Mouse (Mus musculus): Measurements from ENCODE around the gene Tpm1. TPM values are rescaled to one million over a fixed set of nuclear protein-coding genes. Genes with fewer than 3 reads are reported as not detected.

Tpm1 gene
- polyA plus RNA-seq, 1 experiment from 2014 or later: 2,990 TPM

GRCm38 (mm10) chr9:66988198-66988887, 60.9 kb downstream of the Tpm1 start:
- Histone ChIP-seq H3K9me3 (no peaks in the 10 kb centered on the region), H3K4me3 (no peak overlapping the region), H3K27ac (peak overlapping the region; percentile 63; the same call in 1 of the 2 replicates), H3K36me3 (no peaks in the 10 kb centered on the region), H3K27me3 (ENCODE audit: insufficient read depth, poor library complexity, severe bottlenecking) (no peaks in the 10 kb centered on the region), H3K4me1 (peaks cover 38% of the 10 kb centered on the region)
- 59% methylated on average over 11 of the region's 11 CpGs for WGBS
- no peak for DNase-seq (ENCODE audit: low spot score)

DNA sequence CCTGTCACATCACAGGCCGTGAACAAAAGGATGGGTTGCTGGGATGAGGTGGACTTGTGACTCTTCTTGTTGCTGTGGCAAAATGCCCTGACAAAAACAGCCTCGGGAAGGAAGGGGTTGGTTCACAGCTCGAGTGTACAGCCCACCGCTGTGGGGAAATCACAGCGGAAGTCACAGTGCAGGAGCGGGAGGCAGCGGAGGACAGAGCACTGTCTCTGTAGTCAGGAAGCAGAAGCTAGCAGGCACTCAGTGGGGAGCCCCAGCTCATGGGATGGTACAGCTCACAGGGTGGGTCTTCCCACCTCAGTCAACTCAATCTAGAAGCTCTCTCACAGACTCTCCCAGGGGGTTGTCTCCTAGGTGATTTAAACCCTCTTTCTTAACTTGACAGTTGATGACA, 63.8 kb downstream of the Tpm1 start:
- H3K4me1 ChIP-seq: peaks cover 19% of the 10 kb centered on the region
- H3K9me3 ChIP-seq: no peaks in the 10 kb centered on the region
- WGBS: 80% methylated on average over 7 of the region's 7 CpGs
- H3K27ac ChIP-seq: no peak overlapping the region
- DNase-seq (ENCODE audit: low spot score): no peak
- H3K27me3 ChIP-seq (ENCODE audit: insufficient read depth, poor library complexity, severe bottlenecking): no peaks in the 10 kb centered on the region
- H3K36me3 ChIP-seq: no peaks in the 10 kb centered on the region
- no peak overlapping the region for H3K4me3 ChIP-seq

DNA sequence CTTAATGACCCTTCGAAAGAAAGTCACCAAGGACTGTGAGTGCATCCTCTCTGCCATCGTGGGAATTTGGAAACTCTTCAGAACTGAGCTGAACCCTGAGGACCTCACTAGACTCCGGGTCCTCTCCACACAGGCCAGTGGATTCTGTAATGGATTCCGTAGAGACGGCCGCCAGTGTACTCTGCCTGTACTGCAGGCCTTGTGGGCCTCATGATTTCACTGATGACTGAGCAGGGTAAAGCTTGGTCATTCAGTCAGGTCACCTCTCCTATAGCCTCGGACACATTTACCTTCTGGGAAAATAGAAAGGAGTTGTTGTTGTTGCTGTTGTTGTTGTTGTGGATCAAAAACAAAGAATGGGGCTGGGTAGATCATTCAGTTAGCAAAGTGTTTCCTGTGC, 67.1 kb downstream of the Tpm1 start:
- Histone ChIP-seq H3K4me1 (no peaks in the 10 kb centered on the region; the same call in 1 of the 2 replicates), H3K36me3 (no peaks in the 10 kb centered on the region), H3K4me3 (no peak overlapping the region), H3K27ac (no peak overlapping the region), H3K27me3 (ENCODE audit: insufficient read depth, poor library complexity, severe bottlenecking) (no peaks in the 10 kb centered on the region), H3K9me3 (no peaks in the 10 kb centered on the region)
- 79% methylated on average over 7 of the region's 7 CpGs for WGBS
- DNase-seq (ENCODE audit: low spot score): no peak

DNA sequence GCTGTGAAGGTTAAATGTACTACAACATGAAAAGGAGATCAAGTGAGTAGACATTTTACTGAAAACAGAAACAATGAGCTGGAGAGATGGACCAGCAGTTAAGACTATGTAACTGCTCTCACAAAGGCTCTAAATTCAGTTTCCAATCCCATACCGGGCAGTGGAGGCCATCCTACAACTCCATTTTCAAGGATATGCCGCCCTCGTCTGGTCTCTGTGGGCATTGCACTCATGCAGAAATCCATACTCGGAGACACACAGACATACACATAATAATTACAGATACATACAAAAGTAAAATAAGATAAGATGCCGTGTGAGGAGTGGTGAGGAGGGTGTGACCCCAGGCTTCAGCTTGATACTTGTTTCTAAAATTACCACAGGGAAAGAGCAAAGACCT, 68.7 kb downstream of the Tpm1 start:
- peak; percentile 83 for DNase-seq (ENCODE audit: low spot score)
- Histone ChIP-seq H3K27me3 (ENCODE audit: insufficient read depth, poor library complexity, severe bottlenecking) (no peaks in the 10 kb centered on the region), H3K27ac (no peak overlapping the region), H3K9me3 (no peaks in the 10 kb centered on the region), H3K4me1 (peaks cover 5% of the 10 kb centered on the region), H3K36me3 (no peaks in the 10 kb centered on the region), H3K4me3 (no peak overlapping the region)
- WGBS: 7% methylated on average over 5 of the region's 5 CpGs

DNA sequence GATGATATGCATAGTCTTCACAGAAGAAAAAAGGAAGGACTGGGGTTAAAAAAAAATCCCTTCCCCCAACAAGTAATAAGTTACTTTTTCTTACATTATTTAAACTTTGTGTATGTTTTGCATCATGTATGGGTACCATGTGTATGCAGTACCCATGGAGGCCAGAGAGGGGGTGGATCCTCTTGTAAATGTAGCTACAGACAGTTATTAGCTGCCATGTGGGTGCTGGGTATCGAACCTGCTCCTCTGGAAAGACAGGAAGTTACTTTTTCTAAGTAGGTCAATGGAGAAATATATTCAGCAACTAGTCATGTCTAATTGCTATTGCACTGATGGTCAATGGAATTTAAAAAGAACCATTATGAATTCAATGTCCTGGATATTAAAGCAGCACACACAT, 70.7 kb downstream of the Tpm1 start:
- no peak overlapping the region for H3K27ac ChIP-seq
- peaks cover 5% of the 10 kb centered on the region for H3K4me1 ChIP-seq
- no peaks in the 10 kb centered on the region for H3K36me3 ChIP-seq
- H3K4me3 ChIP-seq: no peak overlapping the region
- H3K27me3 ChIP-seq (ENCODE audit: insufficient read depth, poor library complexity, severe bottlenecking): no peaks in the 10 kb centered on the region
- no peak for DNase-seq (ENCODE audit: low spot score)
- no peaks in the 10 kb centered on the region for H3K9me3 ChIP-seq
- WGBS: 90% methylated on average over 1 of the region's 1 CpGs

GRCm38 (mm10) chr9:66977982-66978381, 71.2 kb downstream of the Tpm1 start:
- DNase-seq (ENCODE audit: low spot score): peak; percentile 35
- no peaks in the 10 kb centered on the region for H3K27me3 ChIP-seq (ENCODE audit: insufficient read depth, poor library complexity, severe bottlenecking)
- no peaks in the 10 kb centered on the region for H3K36me3 ChIP-seq
- 82% methylated on average over 1 of the region's 1 CpGs for WGBS
- H3K9me3 ChIP-seq: no peaks in the 10 kb centered on the region
- no peak overlapping the region for H3K4me3 ChIP-seq
- peaks cover 5% of the 10 kb centered on the region for H3K4me1 ChIP-seq
- no peak overlapping the region for H3K27ac ChIP-seq

DNA sequence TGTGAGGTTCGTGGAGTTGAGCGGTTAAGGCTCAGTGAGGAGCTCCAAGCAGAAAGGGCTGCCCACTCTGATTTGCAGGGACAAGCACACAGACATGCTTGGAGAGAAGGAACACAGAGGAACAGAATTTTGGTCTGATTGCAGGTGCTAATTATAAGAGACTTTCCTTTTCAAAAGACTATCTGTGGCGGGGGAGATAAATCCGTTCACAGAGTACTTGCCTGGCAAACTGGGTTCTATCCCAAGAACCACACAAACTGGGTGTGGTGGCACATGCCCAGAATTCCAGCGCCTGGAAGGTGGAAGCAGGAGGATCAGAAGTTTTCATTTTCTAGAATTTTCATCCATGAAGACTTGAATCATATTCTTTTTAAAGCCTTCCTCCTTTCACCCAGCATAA, 72.1 kb downstream of the Tpm1 start:
- no peak for DNase-seq (ENCODE audit: low spot score)
- WGBS: 72% methylated on average over 5 of the region's 5 CpGs
- H3K4me1 ChIP-seq: peaks cover 5% of the 10 kb centered on the region

DNA sequence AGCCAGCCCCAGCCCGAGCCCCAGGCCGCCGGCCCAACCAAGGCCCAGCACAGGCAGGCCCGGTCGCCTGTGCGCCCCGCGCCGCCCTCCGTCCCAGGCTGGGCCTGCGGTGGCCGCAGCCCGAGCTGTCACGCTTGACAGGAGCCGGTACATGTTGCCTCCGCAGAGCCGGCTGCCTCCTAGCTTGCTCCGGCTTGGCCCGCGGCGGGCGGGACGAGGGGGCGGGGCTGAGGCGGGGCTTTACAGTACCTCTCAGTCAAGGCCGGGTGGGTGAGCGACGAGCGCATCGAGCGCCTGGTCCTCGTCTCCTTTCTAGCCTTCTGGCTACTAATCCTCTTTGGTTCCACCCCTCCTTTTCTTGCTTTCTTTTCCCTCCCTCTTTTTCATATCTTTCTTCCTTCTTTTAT, 74.0 kb downstream of the Tpm1 start, which contains the start of gene Lactb:
Lactb (minus strand) TSS at position 246 of the 407 bp plus-strand sequence.
- Histone ChIP-seq H3K27me3 (ENCODE audit: insufficient read depth, poor library complexity, severe bottlenecking) (no peaks in the 10 kb centered on the region), H3K27ac (peak within 1 kb of the TSS; percentile 91), H3K9me3 (no peaks in the 10 kb centered on the region), H3K4me3 (peak within 1 kb of the TSS; percentile 88), H3K36me3 (peaks cover 2% of the 10 kb centered on the region), H3K4me1 (peaks cover 5% of the 10 kb centered on the region)
- peak; percentile 97 for DNase-seq (ENCODE audit: low spot score)
- 1% methylated on average over 32 of the region's 32 CpGs for WGBS

More for the DNA sequence above, 72.1 kb downstream of the Tpm1 start:
- Histone ChIP-seq H3K27me3 (ENCODE audit: insufficient read depth, poor library complexity, severe bottlenecking) (no peaks in the 10 kb centered on the region), H3K9me3 (no peaks in the 10 kb centered on the region), H3K27ac (no peak overlapping the region), H3K36me3 (no peaks in the 10 kb centered on the region), H3K4me3 (no peak overlapping the region)

- H3K36me3 ChIP-seq: peaks cover 7% of the 10 kb centered on the region
- peak overlapping the region; percentile 91 for H3K27ac ChIP-seq
- no peaks in the 10 kb centered on the region for H3K27me3 ChIP-seq (ENCODE audit: insufficient read depth, poor library complexity, severe bottlenecking)
- peak; percentile 96 for DNase-seq (ENCODE audit: low spot score)
- peaks cover 5% of the 10 kb centered on the region for H3K4me1 ChIP-seq
- WGBS: under 1% methylated on average over 41 of the region's 41 CpGs
- peak overlapping the region; percentile 88 for H3K4me3 ChIP-seq
- no peaks in the 10 kb centered on the region for H3K9me3 ChIP-seq
These were observed 74.4 kb downstream of the Tpm1 start for GRCm38 (mm10) chr9:66974721-66975225.

Other genes starting within 250 kb of the Tpm1 start
- gene Aph1c, start 214.7 kb downstream of the Tpm1 start, polyA plus RNA-seq (2016; fragmentation: Nextera tagmentation; extraction: Ambion mirVana): 1.5 and 2.4 TPM in 2 replicates
- 21.1 and 21.3 TPM in 2 replicates for gene Rab8b, start 129.7 kb downstream of the Tpm1 start, polyA plus RNA-seq (2016; fragmentation: Nextera tagmentation; extraction: Ambion mirVana)
- 626 and 705 TPM in 2 replicates for gene Rps27l, start 103.3 kb downstream of the Tpm1 start, polyA plus RNA-seq (2016; fragmentation: Nextera tagmentation; extraction: Ambion mirVana)
- 10.1 and 11.4 TPM in 2 replicates for gene Lactb, start 73.9 kb downstream of the Tpm1 start, polyA plus RNA-seq (2016; fragmentation: Nextera tagmentation; extraction: Ambion mirVana)